Mouse (Mus musculus) myocyte (in vitro differentiated cells): ENCODE data around the gene Slc9a9.

Experiments used
- MAX ChIP-seq: IDR thresholded peaks from one replicate; pipeline ENCODE4 v1.6.1; 2011; ENCODE audit warnings: low read depth, mild to moderate bottlenecking, control low read depth
- POLR2A ChIP-seq: IDR thresholded peaks from one replicate; pipeline ENCODE4 v1.6.1; 2011; ENCODE audit warnings: low read depth, mild to moderate bottlenecking, control low read depth, moderate library complexity; ENCODE audit not compliant: insufficient read length
- POLR2AphosphoS2 ChIP-seq: IDR thresholded peaks from one replicate; pipeline ENCODE4 v1.6.1; 2011; ENCODE audit warnings: low read depth, control low read depth; ENCODE audit not compliant: insufficient read length
- TCF12 ChIP-seq: IDR thresholded peaks from one replicate; pipeline ENCODE4 v1.6.1; 2011; ENCODE audit warnings: mild to moderate bottlenecking, control low read depth; ENCODE audit not compliant: poor library complexity, insufficient read depth, severe bottlenecking
- TCF3 ChIP-seq: IDR thresholded peaks from one replicate; pipeline ENCODE4 v1.6.1; 2011; ENCODE audit warnings: low read depth, control low read depth; ENCODE audit not compliant: insufficient read length
- USF1 ChIP-seq: IDR thresholded peaks from one replicate; pipeline ENCODE4 v1.6.1; 2011; ENCODE audit warnings: low read depth, mild to moderate bottlenecking, control low read depth, moderate library complexity

DNA sequence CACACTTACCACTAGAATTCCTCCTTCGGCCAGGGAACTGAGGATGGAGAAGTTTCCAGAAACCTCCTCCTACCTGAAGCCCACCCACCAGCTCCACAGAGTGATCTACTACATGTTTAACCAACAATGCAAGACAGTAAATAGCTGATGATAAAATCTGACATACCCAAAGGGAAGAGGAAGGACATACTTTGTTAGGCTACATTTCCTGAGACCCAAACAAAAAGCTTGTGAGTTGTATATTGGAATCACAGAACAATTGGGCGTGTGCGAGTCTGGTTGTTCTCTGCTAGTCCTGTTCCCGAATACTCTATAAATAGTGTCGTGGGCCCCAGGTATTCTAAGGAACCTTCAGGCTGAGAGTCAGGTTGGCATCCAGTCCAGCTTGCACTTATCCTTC lies 551.6 kb downstream of the Slc9a9 start:
- no peak for TF ChIP-seq TCF3
- TF ChIP-seq TCF12 = no peak
- TF ChIP-seq MAX = no peak
- TF ChIP-seq POLR2A = no peak
- no peak for TF ChIP-seq USF1
- TF ChIP-seq POLR2AphosphoS2 = no peak
